Mouse (Mus musculus) spleen, postnatal 36 days (tissue): ENCODE measurements around the gene Cd180.

Source experiments
- DNase-seq, 2 experiments: peaks; one replicate each; pipeline ENCODE4 v3.0.0; 2022; ENCODE audit warnings: low spot score in 2 of 2, mixed read lengths in 1 of 2

Cd180 gene

GRCm38 (mm10) chr13:102739720-102740535 lies 46.6 kb downstream of the Cd180 start:
- DNase-seq, result no peak

DNA sequence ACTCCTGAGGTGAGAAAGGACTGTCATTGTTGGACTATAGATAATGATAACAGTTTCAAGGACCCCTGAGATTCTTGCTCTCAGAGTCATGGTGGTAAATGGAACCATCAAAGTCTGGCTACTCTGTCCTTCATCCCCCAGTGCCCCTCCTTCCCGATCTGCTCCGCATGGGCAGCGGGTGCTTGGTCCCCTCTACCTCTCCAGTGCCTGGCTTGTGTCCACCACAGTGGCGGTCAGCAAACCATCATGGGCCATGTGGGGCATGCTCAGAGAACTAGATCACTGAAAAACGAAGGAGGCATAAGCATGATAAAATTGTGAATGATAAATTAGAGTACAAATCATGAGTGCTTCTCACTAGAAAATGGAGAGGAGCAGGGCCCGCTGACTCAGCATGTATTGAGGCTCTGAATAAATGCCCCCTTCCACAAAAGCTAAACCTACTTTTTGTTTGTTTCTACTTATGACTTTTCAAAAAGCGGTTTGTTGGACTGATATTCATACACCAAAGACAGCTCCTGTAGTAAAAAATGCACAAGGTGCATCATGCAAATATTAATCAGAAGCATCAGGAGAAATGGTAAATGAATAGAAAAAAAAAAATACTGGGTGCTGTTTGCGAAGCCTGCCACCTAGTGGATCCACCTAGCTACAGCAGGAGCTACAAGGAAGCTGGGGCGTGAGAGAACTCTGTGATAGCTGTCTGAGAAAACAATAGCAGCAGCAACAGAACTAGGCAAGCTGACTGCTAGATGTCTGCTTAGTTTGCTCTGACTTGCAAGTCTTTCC lies 51.3 kb downstream of the Cd180 start:
- peak; percentile 47 to 58 for DNase-seq

DNA sequence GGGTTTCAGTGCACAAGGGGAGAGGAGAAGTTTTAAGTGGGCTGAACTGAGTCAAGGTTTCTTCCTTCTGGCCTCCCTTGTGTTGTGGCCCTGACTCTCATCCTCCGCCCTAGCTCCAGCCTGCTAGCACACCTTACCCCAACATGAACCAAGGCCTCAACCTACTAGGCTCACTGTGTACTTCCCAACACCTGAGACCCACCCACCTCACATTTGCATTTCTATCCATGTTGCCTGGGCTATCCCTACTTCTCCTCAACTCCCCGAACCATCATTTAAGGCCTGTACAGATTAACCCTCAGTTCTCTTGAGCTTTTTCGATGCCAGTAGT lies 51.9 kb downstream of the Cd180 start:
- DNase-seq, result no peak

DNA sequence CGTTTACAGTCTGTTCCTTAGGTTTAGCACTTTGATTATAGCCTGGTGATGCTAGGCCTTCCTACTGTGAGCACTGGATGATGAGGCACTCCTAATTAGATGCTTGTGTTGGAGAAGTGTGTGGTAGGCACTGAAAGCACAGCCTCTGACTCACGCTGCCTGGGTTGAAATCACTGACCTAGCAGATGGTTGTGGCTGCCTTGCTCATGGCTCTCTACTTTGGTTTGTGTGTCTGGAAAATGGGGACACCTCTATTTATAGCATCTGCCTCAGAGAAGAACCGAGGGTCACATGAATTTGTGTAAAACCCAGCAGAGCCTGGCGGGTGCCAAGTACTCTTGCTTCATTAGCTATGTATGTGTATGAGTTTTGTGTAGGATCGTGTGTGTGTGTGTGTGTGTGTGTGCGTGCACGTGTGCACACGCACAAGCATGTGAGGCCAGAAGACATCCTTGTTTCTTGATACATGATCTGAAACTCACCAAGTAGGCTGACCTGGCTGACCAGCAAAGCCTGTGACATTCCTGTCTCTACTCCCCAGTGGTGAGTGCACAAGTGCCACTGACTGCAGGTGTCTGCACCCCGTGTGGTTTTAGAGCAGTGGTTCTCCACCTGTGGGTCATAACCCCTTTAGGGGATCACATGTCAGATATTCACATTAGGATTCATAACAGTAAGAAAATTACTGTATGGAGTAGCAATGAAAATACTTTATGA lies 52.4 kb downstream of the Cd180 start:
- no peak for DNase-seq

GRCm38 (mm10) chr13:102746803-102747561 lies 53.6 kb downstream of the Cd180 start:
- no peak for DNase-seq

- no peak for DNase-seq
Observed at GRCm38 (mm10) chr13:102749194-102749593, 55.8 kb downstream of the Cd180 start.

GRCm38 (mm10) chr13:102749891-102750290 lies 56.5 kb downstream of the Cd180 start:
- DNase-seq, result no peak

DNA sequence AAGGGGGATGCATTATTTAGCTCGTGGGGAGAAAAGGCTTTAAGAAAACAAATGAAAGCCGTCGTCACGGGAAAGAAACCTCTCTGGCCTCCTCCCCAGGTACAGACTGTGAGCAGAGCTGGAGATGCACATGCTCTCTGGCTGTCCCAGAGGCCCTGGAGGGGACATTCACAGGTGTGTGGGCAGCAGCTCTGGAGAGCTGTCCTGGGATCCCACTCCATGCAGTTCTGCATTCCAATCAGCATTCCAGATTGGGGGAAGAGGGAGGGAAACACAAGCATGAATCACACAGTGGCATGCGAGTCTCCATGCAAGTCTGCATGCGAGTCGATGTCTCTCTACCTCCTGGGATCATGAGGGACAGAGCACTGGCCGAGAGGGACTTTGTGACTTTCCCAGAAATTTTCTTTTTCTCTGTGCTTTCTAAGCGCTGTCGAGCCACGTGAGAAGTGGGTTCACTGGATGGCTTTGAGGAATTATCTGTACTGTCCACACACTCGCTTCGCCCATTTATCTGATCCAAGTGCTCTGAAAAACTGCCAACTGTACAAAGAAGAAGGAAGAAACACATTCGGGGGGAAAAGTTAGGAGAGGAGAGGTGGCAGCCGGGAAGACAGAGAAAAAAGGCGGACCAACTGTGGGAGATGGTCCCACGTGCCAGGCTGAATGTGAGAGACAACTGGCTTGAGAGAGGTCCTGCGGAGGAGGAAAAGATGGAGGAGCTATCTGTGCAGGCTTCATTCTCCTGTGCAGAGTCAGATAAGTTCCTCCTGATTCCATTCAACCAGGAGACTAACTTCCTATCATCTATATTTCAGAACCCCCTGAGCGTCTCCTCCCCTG lies 60.6 kb downstream of the Cd180 start:
- no peak for DNase-seq

DNA sequence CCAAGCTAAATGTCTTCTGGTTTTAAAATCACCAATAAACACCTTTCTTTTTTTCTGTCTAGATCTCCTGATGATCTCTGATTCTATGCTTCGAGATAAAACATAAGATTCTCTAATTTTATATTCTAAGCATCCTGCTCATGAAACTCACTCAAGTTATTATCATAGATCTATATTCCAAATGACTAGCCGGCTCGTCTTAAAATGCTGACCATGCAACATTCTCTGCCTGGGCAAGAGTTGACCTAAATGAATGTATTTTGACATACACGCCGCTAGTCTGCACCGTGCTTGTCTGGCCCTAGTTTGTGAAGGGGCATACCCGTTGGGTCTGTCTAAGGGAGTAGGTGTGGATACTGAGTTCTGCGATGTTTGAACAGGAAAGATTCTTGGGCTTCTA lies 61.8 kb downstream of the Cd180 start:
- no peak for DNase-seq

GRCm38 (mm10) chr13:102756071-102756470 lies 62.7 kb downstream of the Cd180 start:
- DNase-seq, result no peak

DNA sequence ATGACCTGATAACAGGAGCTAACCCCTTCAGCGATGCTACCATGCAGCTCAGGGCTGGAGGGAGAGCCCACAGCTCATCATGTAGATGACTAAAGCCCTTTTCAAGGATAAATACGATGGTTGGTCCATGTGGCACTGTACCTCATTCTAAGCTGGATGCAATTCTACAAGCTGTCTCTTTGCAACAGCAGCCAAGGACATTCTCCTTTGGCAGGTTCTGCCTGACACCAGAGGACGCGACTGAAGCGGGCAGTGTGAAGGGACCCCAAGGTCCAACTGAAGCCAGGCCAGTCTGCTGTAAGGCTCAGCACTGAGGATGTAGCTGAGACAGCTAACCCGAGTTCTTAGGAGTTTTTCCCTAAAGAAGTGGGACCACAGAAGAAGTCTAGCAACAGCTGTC lies 64.7 kb downstream of the Cd180 start:
- no peak for DNase-seq

GRCm38 (mm10) chr13:102761410-102761809 lies 68.1 kb downstream of the Cd180 start:
- peak in 1 of 2 experiments; percentile 24 for DNase-seq

- no peak for DNase-seq
Observed at GRCm38 (mm10) chr13:102762203-102762602, 68.8 kb downstream of the Cd180 start.

GRCm38 (mm10) chr13:102764218-102764617 lies 70.9 kb downstream of the Cd180 start:
- DNase-seq, result no peak

- DNase-seq, result no peak
Observed at GRCm38 (mm10) chr13:102765216-102765615, 71.9 kb downstream of the Cd180 start.

DNA sequence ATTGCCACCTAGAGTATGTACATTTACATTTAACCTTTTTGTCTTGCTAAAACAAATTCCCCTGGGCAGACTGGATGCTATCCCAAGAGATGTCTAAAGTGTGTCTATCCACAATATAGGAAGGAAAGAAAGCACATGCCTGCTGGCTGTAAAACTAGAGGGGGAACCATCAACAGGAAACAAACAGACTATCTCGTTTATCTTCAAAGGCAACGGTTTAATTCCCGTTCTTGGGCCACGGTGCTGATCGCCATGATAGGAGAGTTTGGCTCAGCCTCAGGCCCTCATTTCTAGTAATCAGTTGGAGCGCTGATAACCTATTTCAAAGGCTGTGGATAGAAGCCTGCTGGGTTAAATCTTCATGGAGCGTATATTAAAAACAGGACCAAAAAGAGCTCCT lies 73.8 kb downstream of the Cd180 start:
- DNase-seq, result no peak

DNA sequence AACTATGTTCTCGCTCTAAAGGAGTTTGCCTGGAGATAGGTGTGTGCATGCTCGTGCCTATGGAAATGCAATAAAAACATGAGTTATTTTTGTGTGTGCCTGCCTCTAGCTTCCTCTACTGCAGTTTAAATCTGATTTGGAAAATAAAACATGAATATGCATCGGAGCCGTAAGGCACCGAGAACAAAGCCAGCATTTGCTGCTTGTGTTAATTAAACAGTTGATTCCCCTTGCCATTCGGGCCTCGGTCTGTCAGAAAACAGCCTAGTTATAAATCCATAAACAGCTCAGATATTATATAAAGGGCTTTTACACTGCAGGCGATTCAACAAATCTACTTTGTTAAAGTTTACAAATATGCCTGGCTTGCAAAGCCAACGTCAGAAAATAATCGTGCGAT lies 75.2 kb downstream of the Cd180 start:
- DNase-seq, result no peak

- DNase-seq, result no peak
Observed at GRCm38 (mm10) chr13:102770194-102770593, 76.8 kb downstream of the Cd180 start.

DNA sequence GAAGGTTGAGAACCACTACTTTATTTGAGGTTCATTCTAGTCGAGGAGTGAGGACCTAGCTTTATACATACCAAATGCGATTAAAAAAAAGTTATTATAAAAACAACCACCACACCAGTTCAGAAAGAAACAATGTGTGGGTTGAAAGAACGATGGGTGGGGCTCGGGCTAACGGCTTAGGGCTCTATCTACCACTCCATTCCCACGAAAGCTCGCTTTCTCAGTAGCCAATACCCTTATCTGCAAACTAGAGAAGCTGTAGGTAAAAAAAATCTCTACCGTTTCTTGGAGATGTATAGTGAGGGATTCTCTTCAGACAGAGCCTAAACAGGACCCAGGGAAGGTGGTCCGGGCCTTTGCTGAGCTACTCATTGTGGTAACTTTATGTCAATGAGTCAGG lies 79.8 kb downstream of the Cd180 start:
- DNase-seq, result no peak

DNA sequence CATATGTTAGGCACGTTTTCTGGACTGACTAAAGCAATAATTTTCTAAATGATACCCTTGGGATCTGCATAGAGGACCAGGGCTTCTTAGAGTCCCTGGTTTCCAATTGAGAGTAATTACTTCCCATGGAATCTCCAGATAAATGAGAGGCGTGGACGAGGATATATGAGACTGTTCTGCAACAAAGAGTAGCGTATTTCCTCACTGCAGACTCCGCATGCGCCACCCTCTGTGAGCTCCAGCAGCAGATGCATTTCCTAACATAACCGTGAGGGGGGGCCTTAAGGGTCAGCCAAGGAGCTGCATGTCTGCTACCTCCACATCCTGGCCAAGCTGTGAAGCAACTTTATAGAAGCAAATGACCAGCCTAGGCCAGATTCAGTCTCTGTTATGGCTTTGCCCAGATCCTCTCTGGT lies 81.4 kb downstream of the Cd180 start:
- DNase-seq, result no peak

DNA sequence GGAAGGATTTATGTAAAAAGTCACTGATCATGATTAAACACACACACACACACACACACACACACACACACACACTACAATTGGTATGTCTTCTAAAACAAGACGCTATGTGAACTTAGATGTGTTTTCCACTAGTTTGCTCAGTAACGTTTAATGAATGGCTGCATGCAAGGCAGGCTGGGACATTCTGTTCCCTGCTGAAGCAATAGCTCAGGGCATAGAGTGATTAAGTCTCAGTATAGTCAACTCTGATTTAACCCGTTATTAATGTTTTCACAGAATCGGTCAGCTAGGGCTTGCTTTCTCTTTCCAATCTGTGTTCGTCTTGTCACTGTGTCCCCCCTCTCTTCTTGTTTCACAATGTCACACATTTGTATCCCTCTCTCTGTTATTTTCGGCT lies 82.1 kb downstream of the Cd180 start:
- DNase-seq, result no peak
